Comparison of ENCODE assay signal across 8 mouse cellular contexts in the genomic region with DNA sequence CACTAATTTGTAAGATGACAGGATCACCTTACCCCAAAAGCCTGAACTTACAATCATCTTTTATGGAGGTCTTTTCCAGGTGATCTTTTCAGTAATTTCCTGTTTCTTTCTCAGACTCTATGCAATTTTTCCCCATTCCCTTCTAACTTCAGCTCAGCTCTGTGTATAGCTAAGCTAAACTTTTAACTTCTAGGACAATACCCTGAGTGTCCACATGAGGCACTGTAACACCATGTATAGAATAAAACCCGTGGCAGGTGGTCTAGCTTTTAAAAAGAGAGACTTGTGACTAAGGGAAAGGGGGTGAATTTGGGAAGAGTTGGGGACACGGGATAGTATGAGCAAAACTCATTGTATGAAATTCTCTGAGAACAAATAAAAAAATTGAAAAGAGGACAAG. TPM values are rescaled to one million over a fixed set of nuclear protein-coding genes. Genes with fewer than 3 reads are reported as not detected.
DNase-seq lines count a peak whose midpoint lies in the region; ATAC-seq and TF ChIP-seq lines count a peak whose summit lies in the region.

No protein-coding gene starts in this region.

- peak; percentile 9 for DNase-seq in cerebellum, adult 8-10 months
- DNase-seq in cerebellum, adult 9-11 months = no peak
- no peak for DNase-seq in liver, embryonic 14.5 days (ENCODE audit: low read depth in 3 of 3, low spot score in 3 of 3)
- no peak for DNase-seq in liver
- DNase-seq in cerebellum, postnatal 10 days = peak; percentile 70 to 80
- peak; percentile 71 for DNase-seq in kidney, postnatal 0 days (ENCODE audit: low spot score)
- peak; percentile 34 to 46 for DNase-seq in right cerebral cortex, postnatal 10 days (ENCODE audit: low spot score in 2 of 2)

- no peak for TF ChIP-seq EP300 in liver, embryonic 14.5 days (IDR thresholded peaks at IDR 0.05; ENCODE audit: low read depth)

- H3K27me3 ChIP-seq in liver, embryonic 14.5 days (ENCODE audit: control insufficient read depth, insufficient read depth, low read length) = no peaks in the 10 kb centered on the region
- no peaks in the 10 kb centered on the region for H3K27me3 ChIP-seq in kidney, postnatal 0 days (ENCODE audit: insufficient read depth, low read length)

- no peak for ATAC-seq in liver, embryonic 14.5 days (ENCODE audit: insufficient read depth)
- no peak for ATAC-seq in kidney, postnatal 0 days (replicated peaks; ENCODE audit: low FRiP score, low read depth)
- no peak for ATAC-seq in CD4-positive, CD25-positive, alpha-beta regulatory T cell, adult 4 months

- no peak overlapping the region for H3K4me3 ChIP-seq in liver, embryonic 14.5 days (ENCODE audit: insufficient read depth in 1 of 2, low read depth in 2 of 2, low read length in 2 of 2)
- H3K4me3 ChIP-seq in kidney, postnatal 0 days (replicated peaks; ENCODE audit: low read depth, low read length) = no peak overlapping the region

- no peaks in the 10 kb centered on the region for H3K4me1 ChIP-seq in liver, embryonic 14.5 days (replicated peaks; ENCODE audit: control insufficient read depth in 2 of 2, insufficient read depth in 2 of 2, low read length in 1 of 2)
- no peaks in the 10 kb centered on the region for H3K4me1 ChIP-seq in kidney, postnatal 0 days (replicated peaks; ENCODE audit: insufficient read depth, low read length)

- H3K9me3 ChIP-seq in liver, embryonic 14.5 days (ENCODE audit: control insufficient read depth, low read length) = no peaks in the 10 kb centered on the region
- no peaks in the 10 kb centered on the region for H3K9me3 ChIP-seq in kidney, postnatal 0 days (replicated peaks; ENCODE audit: low read length)

- H3K27ac ChIP-seq in liver, embryonic 14.5 days = no peak overlapping the region
- no peak overlapping the region for H3K27ac ChIP-seq in kidney, postnatal 0 days

- no peaks in the 10 kb centered on the region for H3K36me3 ChIP-seq in liver, embryonic 14.5 days (replicated peaks; ENCODE audit: control insufficient read depth, insufficient read depth, low read depth)
- H3K36me3 ChIP-seq in kidney, postnatal 0 days (ENCODE audit: insufficient read depth, low read length) = no peaks in the 10 kb centered on the region

- H3K4me2 ChIP-seq in liver, embryonic 14.5 days (ENCODE audit: low read depth) = no peak overlapping the region
- no peak overlapping the region for H3K4me2 ChIP-seq in kidney, postnatal 0 days (ENCODE audit: low read length)

- peak; percentile 33; the same call in 1 of the 2 replicates for TF ChIP-seq CTCF in liver, embryonic 14.5 days (IDR thresholded peaks at IDR 0.05; ENCODE audit: low read depth)
- TF ChIP-seq CTCF in kidney, postnatal 0 days (IDR thresholded peaks at IDR 0.05; ENCODE audit: low read depth) = peak; percentile 77

- WGBS in liver, embryonic 14.5 days (ENCODE audit: insufficient replicate concordance) = 17% methylated on average over 2 of the region's 2 CpGs
- WGBS in kidney, postnatal 0 days = 14% methylated on average over 2 of the region's 2 CpGs

- no peak overlapping the region for H3K9ac ChIP-seq in liver, embryonic 14.5 days (replicated peaks)
- no peak overlapping the region for H3K9ac ChIP-seq in kidney, postnatal 0 days (ENCODE audit: low read depth, low read length)

RNA-seq across cellular contexts. Expression of a gene that starts 36.6 kb away (rescaled TPM):
- 3.6 and 4.3 TPM in 2 replicates for polyA plus RNA-seq in liver, embryonic 14.5 days (2012; rRNA removed)
- polyA plus RNA-seq in liver, embryonic 14.5 days (2014; fragmentation: Nextera tagmentation; extraction: Ambion mirVana) = 0.72 and 1.1 TPM in 2 replicates
- 2.6 and 2.8 TPM in 2 replicates for polyA plus RNA-seq in kidney, postnatal 0 days (2015; fragmentation: Nextera tagmentation; extraction: Ambion mirVana)
- polyA plus RNA-seq in CD4-positive, CD25-positive, alpha-beta regulatory T cell, adult 4 months (2017; shearing (Covaris generic)) = not detected

Comparison
In these comparisons a context has a peak if more than half of its experiments do, and no peak if none do; other contexts are left out.
1. DNase-seq: peak in cerebellum, adult 8-10 months (single experiment), cerebellum, postnatal 10 days (2 of 2), kidney, postnatal 0 days (single experiment) and right cerebral cortex, postnatal 10 days (2 of 2); none in cerebellum, adult 9-11 months (single experiment), liver, embryonic 14.5 days (0 of 3) and liver (single experiment).